Mouse (Mus musculus): Measurements from ENCODE around the gene Cdc25b. TPM values are rescaled to one million over a fixed set of nuclear protein-coding genes. Genes with fewer than 3 reads are reported as not detected.

Cdc25b gene
- total and polyA plus RNA-seq, 3 experiments: 4.3 to 12.5 (median 10.3) TPM

- Histone ChIP-seq H3K79me2 (replicated peaks; ENCODE audit: control insufficient read depth, insufficient read depth, low read length) (no peaks in the 10 kb centered on the region), H3K4me1 (ENCODE audit: control insufficient read depth, insufficient read depth, low read length) (peaks cover 5% of the 10 kb centered on the region), H3K4me3 (no peak overlapping the region), H3K36me3 (ENCODE audit: control insufficient read depth, insufficient read depth, low read length) (no peaks in the 10 kb centered on the region), H3K9ac (ENCODE audit: low read depth, low read length) (no peak overlapping the region), H3K27me3 (ENCODE audit: control insufficient read depth, insufficient read depth, low read length) (no peaks in the 10 kb centered on the region), H3K27ac (no peak overlapping the region)
- TF ChIP-seq CTCF (IDR thresholded peaks at IDR 0.05): no peak
- TF ChIP-seq EP300 (IDR thresholded peaks at IDR 0.05; ENCODE audit: insufficient read depth, low read depth, low read length): no peak
- TF ChIP-seq POLR2A (IDR thresholded peaks at IDR 0.05; ENCODE audit: insufficient read depth, low read depth, low read length): no peak
- DNase-seq: no peak
- intact Hi-C loops (cut with DNase I): loop anchor here (10.0 kb wide), 1 partner anchor 166 kb away; the partner anchor contains the start of gene Rnf24
- 93% methylated on average over 5 of the region's 5 CpGs for WGBS
These were observed 1.6 kb downstream of the Cdc25b start for GRCm38 (mm10) chr2:131188311-131188710.

DNA sequence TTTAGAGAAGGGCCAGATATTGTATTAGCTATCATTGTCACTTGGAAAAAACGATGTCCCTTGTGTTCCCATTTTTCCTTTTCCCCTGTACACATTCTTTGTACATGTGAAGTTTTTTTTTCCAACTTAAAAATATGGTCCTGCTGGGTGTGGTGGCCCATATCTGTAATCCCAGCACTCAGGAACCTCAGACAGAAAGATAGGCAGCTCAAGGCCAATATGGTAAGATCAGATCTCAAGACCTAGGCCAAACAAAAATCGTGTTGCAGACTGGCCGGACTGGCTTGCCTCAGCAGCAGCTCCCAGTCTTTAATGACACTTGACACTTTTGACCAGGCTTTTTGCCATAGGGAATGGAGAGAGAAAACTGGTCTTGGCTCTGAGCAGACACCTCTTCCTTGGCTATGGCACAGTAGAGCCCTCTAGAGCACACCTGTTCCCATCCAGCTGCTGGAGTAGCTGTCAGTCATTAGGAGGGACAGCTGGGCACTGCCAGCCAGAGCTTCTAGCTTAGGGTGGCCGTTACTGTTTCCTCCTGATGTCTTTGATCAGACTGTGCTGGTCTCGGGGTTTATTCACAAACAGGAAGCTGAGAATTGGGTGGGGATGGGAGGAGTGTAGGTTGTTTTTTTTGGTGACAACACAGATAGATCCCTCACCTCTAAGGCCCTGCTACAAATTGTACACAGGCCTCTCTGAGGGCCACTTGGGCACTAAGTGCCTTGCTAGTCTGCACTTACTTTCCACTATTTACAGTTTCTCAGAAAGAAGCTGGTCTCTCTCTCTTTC is 3.0 kb downstream of the Cdc25b start:
- Histone ChIP-seq H3K27ac (no peak overlapping the region), H3K36me3 (ENCODE audit: control insufficient read depth, insufficient read depth, low read length) (no peaks in the 10 kb centered on the region)
- 50% methylated on average over 5 of the region's 5 CpGs for WGBS

DNA sequence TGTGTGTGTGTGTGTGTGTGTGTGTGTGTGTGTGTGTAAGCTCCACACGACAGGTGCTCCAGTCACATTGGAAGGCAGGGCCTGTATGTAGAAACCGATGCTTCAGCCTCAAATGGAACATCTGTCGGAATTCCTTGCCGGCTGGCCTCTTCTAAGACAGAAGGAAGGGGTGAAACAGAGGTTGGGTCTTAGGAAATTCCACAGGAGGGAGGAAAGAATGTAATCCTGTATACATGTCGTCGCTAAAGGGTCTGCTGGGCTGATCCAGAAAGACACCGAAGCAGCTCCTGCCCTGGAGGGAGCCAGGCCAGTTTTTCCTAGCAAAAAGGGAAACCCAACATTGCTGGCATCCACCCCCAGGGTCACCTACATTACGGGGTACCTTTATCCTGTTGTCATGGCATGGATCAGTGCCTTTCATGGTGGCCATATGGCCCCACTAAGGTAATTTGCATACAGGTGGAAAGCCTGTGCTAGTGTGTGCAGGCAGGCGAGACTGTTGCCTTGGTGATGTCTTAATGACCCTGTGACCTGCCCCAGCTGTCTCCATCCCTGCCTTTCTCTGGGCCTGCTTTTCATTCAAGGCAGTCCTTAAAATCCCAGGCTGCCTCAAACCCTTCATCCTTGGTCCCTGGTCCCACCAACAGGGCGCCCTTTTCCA is 3.7 kb downstream of the Cdc25b start:
- DNase-seq: peak in 1 of 2 experiments; percentile 36
- TF ChIP-seq EP300 (IDR thresholded peaks at IDR 0.05; ENCODE audit: insufficient read depth, low read depth, low read length) (no peak), CTCF (IDR thresholded peaks at IDR 0.05) (no peak), POLR2A (IDR thresholded peaks at IDR 0.05; ENCODE audit: insufficient read depth, low read depth, low read length) (no peak)
- Histone ChIP-seq H3K4me3 (no peak overlapping the region), H3K36me3 (ENCODE audit: control insufficient read depth, insufficient read depth, low read length) (no peaks in the 10 kb centered on the region), H3K27ac (no peak overlapping the region), H3K27me3 (ENCODE audit: control insufficient read depth, insufficient read depth, low read length) (no peaks in the 10 kb centered on the region), H3K4me1 (ENCODE audit: control insufficient read depth, insufficient read depth, low read length) (peaks cover 5% of the 10 kb centered on the region), H3K79me2 (replicated peaks; ENCODE audit: control insufficient read depth, insufficient read depth, low read length) (no peaks in the 10 kb centered on the region), H3K9ac (ENCODE audit: low read depth, low read length) (no peak overlapping the region)
- intact Hi-C loops (cut with DNase I): no loop called here
- 80% methylated on average over 10 of the region's 10 CpGs for WGBS

More for the DNA sequence above, 3.0 kb downstream of the Cdc25b start:
- no peak overlapping the region for H3K9ac ChIP-seq (ENCODE audit: low read depth, low read length)
- intact Hi-C loops (cut with DNase I): loop anchor here (10.0 kb wide), 1 partner anchor 165 kb away; the partner anchor contains the start of gene Rnf24
- no peak for DNase-seq
- H3K27me3 ChIP-seq (ENCODE audit: control insufficient read depth, insufficient read depth, low read length): no peaks in the 10 kb centered on the region
- no peak overlapping the region for H3K4me3 ChIP-seq
- no peak for TF ChIP-seq EP300 (IDR thresholded peaks at IDR 0.05; ENCODE audit: insufficient read depth, low read depth, low read length)
- no peak for TF ChIP-seq CTCF (IDR thresholded peaks at IDR 0.05)
- no peak for TF ChIP-seq POLR2A (IDR thresholded peaks at IDR 0.05; ENCODE audit: insufficient read depth, low read depth, low read length)
- peaks cover 5% of the 10 kb centered on the region for H3K4me1 ChIP-seq (ENCODE audit: control insufficient read depth, insufficient read depth, low read length)
- no peaks in the 10 kb centered on the region for H3K79me2 ChIP-seq (replicated peaks; ENCODE audit: control insufficient read depth, insufficient read depth, low read length)

GRCm38 (mm10) chr2:131191005-131191390 is 4.2 kb downstream of the Cdc25b start:
- H3K36me3 ChIP-seq (ENCODE audit: control insufficient read depth, insufficient read depth, low read length): no peaks in the 10 kb centered on the region
- no peaks in the 10 kb centered on the region for H3K79me2 ChIP-seq (replicated peaks; ENCODE audit: control insufficient read depth, insufficient read depth, low read length)
- H3K27me3 ChIP-seq (ENCODE audit: control insufficient read depth, insufficient read depth, low read length): no peaks in the 10 kb centered on the region
- H3K9ac ChIP-seq (ENCODE audit: low read depth, low read length): no peak overlapping the region
- no peak overlapping the region for H3K4me3 ChIP-seq
- DNase-seq: no peak
- H3K27ac ChIP-seq: no peak overlapping the region
- TF ChIP-seq CTCF (IDR thresholded peaks at IDR 0.05) (no peak), POLR2A (IDR thresholded peaks at IDR 0.05; ENCODE audit: insufficient read depth, low read depth, low read length) (no peak), EP300 (IDR thresholded peaks at IDR 0.05; ENCODE audit: insufficient read depth, low read depth, low read length) (no peak)
- H3K4me1 ChIP-seq (ENCODE audit: control insufficient read depth, insufficient read depth, low read length): peaks cover 5% of the 10 kb centered on the region
- whole genome bisulfite sequencing: 68% methylated on average over 7 of the region's 7 CpGs
- intact Hi-C loops (cut with DNase I): no loop called here

DNA sequence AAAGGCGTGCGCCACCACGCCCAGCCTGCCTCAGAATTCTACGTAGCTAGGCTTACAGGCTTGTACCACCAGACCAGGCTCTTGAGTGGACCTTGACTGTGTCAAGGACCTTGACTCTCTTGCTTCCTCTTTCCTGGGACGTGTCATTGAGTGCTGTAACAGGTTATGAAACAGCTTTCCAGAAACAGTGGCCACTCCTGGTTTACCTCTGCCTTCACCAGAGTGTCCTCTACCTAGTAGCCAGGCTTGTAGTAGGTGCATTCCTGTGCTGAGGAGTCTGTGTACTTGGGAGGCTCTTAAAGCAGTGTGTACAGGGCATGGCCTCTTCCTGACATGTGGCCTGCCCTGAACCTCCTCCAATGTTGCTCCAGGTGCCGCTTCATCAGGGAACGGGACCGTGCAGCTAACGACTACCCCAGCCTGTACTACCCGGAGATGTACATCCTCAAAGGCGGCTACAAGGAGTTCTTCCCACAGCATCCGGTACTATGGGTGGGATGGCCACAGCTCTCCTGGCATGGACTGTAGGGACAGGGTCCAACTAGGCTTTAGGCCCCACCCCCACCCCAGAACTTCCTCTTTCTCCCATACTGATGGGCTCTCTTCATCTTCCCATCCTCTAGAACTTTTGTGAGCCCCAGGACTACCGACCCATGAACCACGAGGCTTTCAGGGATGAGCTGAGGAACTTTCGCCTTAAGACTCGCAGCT is 10.0 kb downstream of the Cdc25b start:
- Histone ChIP-seq H3K4me1 (ENCODE audit: control insufficient read depth, insufficient read depth, low read length) (no peaks in the 10 kb centered on the region), H3K27me3 (ENCODE audit: control insufficient read depth, insufficient read depth, low read length) (no peaks in the 10 kb centered on the region), H3K27ac (no peak overlapping the region), H3K9ac (ENCODE audit: low read depth, low read length) (no peak overlapping the region), H3K36me3 (ENCODE audit: control insufficient read depth, insufficient read depth, low read length) (no peaks in the 10 kb centered on the region), H3K4me3 (no peak overlapping the region), H3K79me2 (replicated peaks; ENCODE audit: control insufficient read depth, insufficient read depth, low read length) (no peaks in the 10 kb centered on the region)
- no peak for DNase-seq
- WGBS: 90% methylated on average over 16 of the region's 16 CpGs
- intact Hi-C loops (cut with DNase I): no loop called here
- TF ChIP-seq CTCF (IDR thresholded peaks at IDR 0.05) (no peak), EP300 (IDR thresholded peaks at IDR 0.05; ENCODE audit: insufficient read depth, low read depth, low read length) (no peak), POLR2A (IDR thresholded peaks at IDR 0.05; ENCODE audit: insufficient read depth, low read depth, low read length) (no peak)

Measured in heart, adult 2 months (tissue).